ENCODE assay signal across 8 mouse cellular contexts in genomic region chr8:84656641-84657126, GRCm38 (mm10). TPM values are rescaled to one million over a fixed set of nuclear protein-coding genes. Genes with fewer than 3 reads are reported as not detected.
DNase-seq lines count a peak whose midpoint lies in the region; ATAC-seq and TF ChIP-seq lines count a peak whose summit lies in the region.

No protein-coding gene starts in this region.

- WGBS in cerebellum, adult 2 months = 6% methylated on average over 23 of the region's 23 CpGs

- H3K27me3 ChIP-seq in cerebellum, adult 2 months (ENCODE audit: control insufficient read depth, insufficient read depth, low read length) = no peaks in the 10 kb centered on the region

- TF ChIP-seq POLR2A in cerebellum, adult 2 months (IDR thresholded peaks at IDR 0.05; ENCODE audit: borderline replicate concordance, insufficient read depth, low read length) = no peak

- H3K27ac ChIP-seq in cerebellum, adult 2 months (ENCODE audit: insufficient read depth, low read length) = no peak overlapping the region

- no peak for TF ChIP-seq CTCF in cerebellum, adult 2 months (IDR thresholded peaks at IDR 0.05; ENCODE audit: borderline replicate concordance, insufficient read depth, low read depth, low read length)

- peak overlapping the region; percentile 9 for H3K4me3 ChIP-seq in cerebellum, adult 2 months (replicated peaks; ENCODE audit: insufficient read depth, low read depth, low read length)

- 0 out of 2 replicates have a peak, but pooled peaks cover 2% of the 10 kb centered on the region for H3K4me1 ChIP-seq in cerebellum, adult 2 months (ENCODE audit: control insufficient read depth, insufficient read depth, low read length)

- no peak for ATAC-seq in cerebellum, adult (ENCODE audit: insufficient number of reproducible peaks, low FRiP score, low TSS enrichment)

- peak; percentile 57 to 65 for DNase-seq in cerebellum, adult 2 months
- peak; percentile 82 for DNase-seq in embryo, embryonic 9.5 days (ENCODE audit: extremely low spot score)
- DNase-seq in heart, adult 9 months (ENCODE audit: low spot score in 2 of 2) = peak; percentile 88 to 94
- peak; percentile 93 for DNase-seq in kidney, adult 9 months
- peak; percentile 86 for DNase-seq in lung, postnatal 14 days
- peak; percentile 59 for DNase-seq in retina, embryonic 14.5 days (ENCODE audit: low spot score)
- DNase-seq in layer of hippocampus, adult 11-12 months (ENCODE audit: low spot score) = no peak

RNA-seq across cellular contexts. Expression of gene Ier2, which starts 6.0 kb away (rescaled TPM):
- 13.9 and 15.1 TPM in 2 replicates for polyA plus RNA-seq in cerebellum, adult 2 months (2012; rRNA removed)

RNA-seq across cellular contexts. Expression of gene Trmt1, which starts 29.4 kb away (rescaled TPM):
- 144 and 148 TPM in 2 replicates for polyA plus RNA-seq in cerebellum, adult 2 months (2012; rRNA removed)

RNA-seq across cellular contexts. Expression of gene Nacc1, which starts 31.0 kb away (rescaled TPM):
- polyA plus RNA-seq in cerebellum, adult 2 months (2012; rRNA removed) = 91.0 and 93.9 TPM in 2 replicates

RNA-seq across cellular contexts. Expression of gene Lyl1, which starts 44.6 kb away (rescaled TPM):
- polyA plus RNA-seq in cerebellum, adult 2 months (2012; rRNA removed) = 1.7 TPM in 2 replicates
